Mouse (Mus musculus): ENCODE results near the gene Lmx1b.
A peak's percentile ranks its signal among the peaks of the same experiment; 100 is the strongest.

The Lmx1b gene

GRCm38 (mm10) chr2:33640171-33640721 lies at the start of gene Lmx1b:
TSS of gene Lmx1b (minus strand) at chr2:33640511.
- peak; percentile 46 for DNase-seq (ENCODE audit: low spot score)

GRCm38 (mm10) chr2:33689880-33690462 lies 49.7 kb upstream of the Lmx1b start:
- DNase-seq (ENCODE audit: low spot score): peak; percentile 64

- DNase-seq (ENCODE audit: low spot score): no peak
These were observed 49.0 kb upstream of the Lmx1b start for GRCm38 (mm10) chr2:33689155-33689879.

GRCm38 (mm10) chr2:33683594-33683993 lies 43.3 kb upstream of the Lmx1b start:
- no peak for DNase-seq (ENCODE audit: low spot score)

- DNase-seq (ENCODE audit: low spot score): no peak
These were observed 42.8 kb upstream of the Lmx1b start for GRCm38 (mm10) chr2:33683095-33683494.

GRCm38 (mm10) chr2:33682219-33682618 lies 41.9 kb upstream of the Lmx1b start:
- DNase-seq (ENCODE audit: low spot score): peak; percentile 74

GRCm38 (mm10) chr2:33678950-33679654 lies 38.8 kb upstream of the Lmx1b start:
- DNase-seq (ENCODE audit: low spot score): no peak

- DNase-seq (ENCODE audit: low spot score): no peak
These were observed 32.6 kb upstream of the Lmx1b start for GRCm38 (mm10) chr2:33672701-33673472.

- no peak for DNase-seq (ENCODE audit: low spot score)
These were observed 28.4 kb upstream of the Lmx1b start for GRCm38 (mm10) chr2:33668741-33669140.

- peak; percentile 54 for DNase-seq (ENCODE audit: low spot score)
These were observed 26.2 kb upstream of the Lmx1b start for GRCm38 (mm10) chr2:33666388-33666945.

GRCm38 (mm10) chr2:33665363-33666058 lies 25.2 kb upstream of the Lmx1b start:
- DNase-seq (ENCODE audit: low spot score): peak; percentile 55

- no peak for DNase-seq (ENCODE audit: low spot score)
These were observed 24.4 kb upstream of the Lmx1b start for GRCm38 (mm10) chr2:33664661-33665060.

GRCm38 (mm10) chr2:33659288-33659629 lies 18.9 kb upstream of the Lmx1b start:
- DNase-seq (ENCODE audit: low spot score): peak; percentile 63

GRCm38 (mm10) chr2:33658602-33659287 lies 18.4 kb upstream of the Lmx1b start:
- DNase-seq (ENCODE audit: low spot score): no peak

- DNase-seq (ENCODE audit: low spot score): no peak
These were observed 12.3 kb upstream of the Lmx1b start for GRCm38 (mm10) chr2:33652517-33653198.

- no peak for DNase-seq (ENCODE audit: low spot score)
These were observed 9.1 kb upstream of the Lmx1b start for GRCm38 (mm10) chr2:33649371-33649770.

GRCm38 (mm10) chr2:33648894-33649293 lies 8.6 kb upstream of the Lmx1b start:
- peak; percentile 76 for DNase-seq (ENCODE audit: low spot score)

- DNase-seq (ENCODE audit: low spot score): no peak
These were observed 5.9 kb upstream of the Lmx1b start for GRCm38 (mm10) chr2:33646283-33646550.

GRCm38 (mm10) chr2:33645538-33646282 lies 5.4 kb upstream of the Lmx1b start:
- no peak for DNase-seq (ENCODE audit: low spot score)

Data from embryo, embryonic 10 days (tissue).